Mouse (Mus musculus) macrophage (primary cell): Measurements from ENCODE around the gene Armh2. TPM values are rescaled to one million over a fixed set of nuclear protein-coding genes. Genes with fewer than 3 reads are reported as not detected.
"Not testable (repeated sequence)": the region's sequence is repeated elsewhere in the genome, so short reads cannot be mapped to it uniquely, and the experiment has no call there.

Experiments
- H3K27ac ChIP-seq: fragments of 350-480 bp; formaldehyde crosslinking; 2 replicates; pipeline ENCODE4 v1.9.0; 2021
- H3K36me3 ChIP-seq: fragments of 350-480 bp; formaldehyde crosslinking; 2 replicates; pipeline ENCODE4 v1.9.0; 2021; ENCODE audit errors: inconsistent target
- H3K4me3 ChIP-seq: fragments of 350-480 bp; formaldehyde crosslinking; 2 replicates; pipeline ENCODE4 v1.9.0; 2021; ENCODE audit errors: inconsistent target
- H3K79me2 ChIP-seq: fragments of 350-480 bp; formaldehyde crosslinking; 2 replicates; pipeline ENCODE4 v1.9.0; 2021; ENCODE audit errors: inconsistent target
- WGBS: methylation state at CpG from one replicate; pipeline ENCODE4 v1.1.7; 2026; ENCODE audit warnings: inconsistent platforms; ENCODE audit not compliant: missing documents; 5-methylcytosine and 5-hydroxymethylcytosine counted together
- polyA plus RNA-seq: library from polyadenylated mRNA; stranded (reverse); fragments of 250-400 nt; gene quantifications from 3 replicates; pipeline ENCODE4 v1.2.4, GENCODE M21; 2018; ENCODE audit warnings: inconsistent platforms

Gene Armh2
- polyA plus RNA-seq, 1 experiment from 2014 or later, result not detected

- 92% methylated on average over 6 of the region's 10 CpGs for WGBS
- H3K36me3 ChIP-seq, H3K79me2 ChIP-seq, H3K27ac ChIP-seq, H3K4me3 ChIP-seq: not testable (repeated sequence)
Measured at GRCm38 (mm10) chr13:24771482-24771881, 30.4 kb downstream of the Armh2 start.

DNA sequence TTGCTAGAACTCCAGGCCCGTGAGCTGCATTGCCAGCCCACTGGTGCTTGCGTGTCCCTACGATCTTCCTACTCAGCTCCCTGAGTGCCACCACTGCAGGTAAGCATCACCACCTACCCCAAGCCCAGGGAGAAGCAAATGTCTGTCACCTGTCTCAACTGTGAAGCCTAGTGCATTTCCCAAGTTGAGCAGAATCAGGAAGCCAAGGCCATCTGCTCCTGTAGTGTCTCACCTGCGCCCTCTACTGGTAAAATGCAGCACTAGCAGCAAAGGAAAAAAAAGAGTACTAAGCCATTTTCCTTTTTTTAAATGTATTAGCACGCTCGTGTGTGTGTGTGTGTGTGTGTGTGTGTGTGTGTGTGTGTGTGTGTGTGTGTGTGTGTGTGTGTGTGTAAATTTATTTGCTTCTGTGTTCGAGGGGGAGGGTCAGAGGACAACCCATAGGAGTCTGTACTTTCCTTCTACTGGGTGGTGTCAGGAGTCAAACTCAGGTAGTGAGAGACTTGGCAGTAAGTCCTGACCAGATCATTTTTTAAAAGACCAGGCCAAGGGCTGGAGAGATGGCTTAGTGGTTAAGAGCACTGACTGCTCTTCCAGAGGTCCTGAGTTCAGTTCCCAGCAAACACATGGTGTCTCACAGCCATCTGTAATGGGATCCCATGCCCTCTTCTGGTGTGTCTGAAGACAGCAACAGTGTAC is 35.3 kb downstream of the Armh2 start:
- 39% methylated on average over 7 of the region's 7 CpGs for WGBS
- Histone ChIP-seq H3K79me2 (no peaks in the 10 kb centered on the region), H3K36me3 (no peaks in the 10 kb centered on the region), H3K4me3 (no peak overlapping the region), H3K27ac (peak overlapping the region; percentile 65)

DNA sequence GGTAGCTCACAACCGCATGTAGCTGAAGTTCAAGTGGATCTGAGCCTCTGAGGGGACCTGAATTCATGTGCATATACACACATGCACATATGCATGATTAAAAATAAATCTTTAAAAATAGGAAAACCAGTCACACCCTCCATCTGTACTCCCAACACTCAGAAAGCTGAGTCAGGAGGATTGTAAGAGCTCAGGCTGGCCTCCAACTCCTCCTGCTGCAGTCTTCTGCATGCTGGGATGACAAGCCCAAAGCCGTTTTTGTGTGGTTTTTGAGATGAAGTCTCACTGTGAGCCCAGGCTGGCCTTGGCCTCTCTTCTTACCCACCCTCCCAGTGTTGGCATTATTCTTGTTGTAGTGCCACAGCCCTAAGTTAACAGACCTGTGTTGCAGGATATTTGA is 37.0 kb downstream of the Armh2 start:
- no peaks in the 10 kb centered on the region for H3K79me2 ChIP-seq
- H3K4me3 ChIP-seq, result no peak overlapping the region
- 76% methylated on average over 2 of the region's 2 CpGs for WGBS
- no peaks in the 10 kb centered on the region for H3K36me3 ChIP-seq
- peak overlapping the region; percentile 65 for H3K27ac ChIP-seq

DNA sequence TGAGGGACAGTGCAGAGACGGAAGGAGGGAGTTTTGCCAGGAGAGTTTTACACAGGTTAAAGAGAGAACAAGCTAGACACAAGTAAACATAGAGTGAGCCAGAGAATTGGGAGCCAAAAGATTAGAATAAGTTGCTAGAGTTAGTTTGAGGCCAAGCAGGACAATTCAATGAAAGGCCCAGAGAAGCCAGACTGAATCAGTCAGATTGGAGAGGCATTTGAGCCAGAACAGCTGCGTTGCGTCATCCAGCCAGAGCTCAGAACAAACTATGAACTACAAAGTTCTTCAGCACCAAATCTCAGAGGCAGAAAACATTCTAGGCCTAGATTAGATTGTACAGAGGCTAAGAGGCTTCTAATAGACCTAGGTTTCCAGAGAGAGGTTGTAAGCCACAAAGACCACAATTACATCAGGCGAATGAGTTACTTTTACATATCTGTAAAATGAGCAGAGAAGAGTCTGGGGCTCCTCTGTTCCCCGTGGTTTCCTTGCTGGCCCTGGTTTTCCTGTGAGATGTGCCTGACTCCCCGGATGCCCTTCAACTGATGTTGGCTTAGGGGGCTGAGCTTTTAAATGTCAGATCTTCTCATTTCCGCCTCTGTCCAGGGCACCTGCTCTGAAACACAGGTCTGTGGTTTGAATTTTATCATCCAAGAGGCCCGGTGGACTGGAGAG is 37.8 kb downstream of the Armh2 start:
- 59% methylated on average over 8 of the region's 8 CpGs for WGBS

DNA sequence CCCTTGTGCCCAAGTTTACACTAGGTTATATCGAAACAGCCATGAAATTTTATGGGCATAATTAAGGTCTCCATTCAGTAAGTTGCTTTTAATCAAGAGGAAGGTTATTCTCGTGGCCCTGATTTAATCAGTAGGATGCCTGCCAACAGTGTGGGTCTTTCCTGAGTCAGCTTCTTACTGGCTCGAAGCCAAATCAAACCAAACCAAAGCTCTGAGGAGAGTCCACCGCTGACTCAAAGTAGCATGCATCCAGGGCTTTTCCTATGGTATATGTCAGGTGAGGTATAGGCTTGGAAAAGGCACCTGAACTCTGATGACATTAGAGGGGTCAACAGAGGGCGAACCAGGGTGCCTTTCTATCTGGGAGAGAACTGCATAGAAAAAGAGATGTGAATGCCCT is 40.9 kb downstream of the Armh2 start:
- Histone ChIP-seq H3K79me2 (0 out of 2 replicates have a peak, but pooled peaks cover 2% of the 10 kb centered on the region), H3K4me3 (no peak overlapping the region), H3K27ac (no peak overlapping the region), H3K36me3 (no peaks in the 10 kb centered on the region)
- WGBS, result 47% methylated on average over 5 of the region's 5 CpGs

More for the DNA sequence above, 37.8 kb downstream of the Armh2 start:
- H3K79me2 ChIP-seq, result no peaks in the 10 kb centered on the region
- H3K27ac ChIP-seq, result peak overlapping the region; percentile 65
- H3K4me3 ChIP-seq, result no peak overlapping the region
- H3K36me3 ChIP-seq, result no peaks in the 10 kb centered on the region

DNA sequence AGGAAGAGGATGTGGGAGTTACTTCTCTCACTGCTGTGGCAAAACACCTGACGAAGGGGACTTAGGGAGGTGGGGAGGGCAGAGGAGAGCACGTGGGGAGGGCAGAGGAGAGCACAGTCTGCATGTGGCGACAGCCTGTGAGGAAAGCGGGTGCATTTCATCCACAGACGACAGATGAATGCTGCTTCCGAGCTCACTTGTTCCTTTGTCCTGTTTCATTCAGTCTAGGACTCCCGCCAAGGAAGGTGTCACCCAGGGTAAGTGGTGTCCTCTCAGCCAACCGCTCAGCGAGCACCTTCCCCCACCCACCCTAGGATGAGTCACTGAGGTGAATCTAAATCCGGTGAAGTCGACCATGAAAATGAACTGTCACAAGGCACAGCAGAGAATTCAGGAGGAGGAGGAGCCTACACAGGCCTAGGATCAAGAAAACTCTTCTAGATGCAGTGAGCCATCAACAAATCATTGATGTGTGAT is 45.0 kb downstream of the Armh2 start:
- H3K79me2 ChIP-seq, result peaks cover 37% of the 10 kb centered on the region
- H3K27ac ChIP-seq, result peak overlapping the region; percentile 1; the same call in 1 of the 2 replicates
- WGBS, result 41% methylated on average over 11 of the region's 11 CpGs
- no peaks in the 10 kb centered on the region for H3K36me3 ChIP-seq
- H3K4me3 ChIP-seq, result no peak overlapping the region

DNA sequence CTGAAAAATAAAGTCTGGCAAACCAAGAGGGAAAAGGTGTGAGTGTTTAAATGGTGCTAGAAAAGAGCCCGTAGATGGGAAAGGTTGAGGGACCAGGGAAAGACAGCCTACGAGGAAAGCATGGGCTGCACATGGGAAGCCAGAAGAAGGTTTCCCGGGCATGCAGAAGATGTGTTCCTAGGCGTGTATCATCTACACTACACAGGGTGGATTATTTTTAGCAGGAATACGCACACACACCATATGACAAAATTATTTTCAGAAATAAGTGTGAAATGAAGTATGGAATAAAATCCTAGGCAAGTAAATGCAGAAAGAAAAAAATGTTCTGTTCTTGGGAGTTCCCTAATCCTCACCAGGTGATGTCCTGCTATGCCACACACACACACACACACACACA is 46.4 kb downstream of the Armh2 start:
- no peaks in the 10 kb centered on the region for H3K36me3 ChIP-seq
- H3K79me2 ChIP-seq, result peaks cover 37% of the 10 kb centered on the region
- no peak overlapping the region for H3K27ac ChIP-seq
- no peak overlapping the region for H3K4me3 ChIP-seq
- 100% methylated on average over 5 of the region's 5 CpGs for WGBS

DNA sequence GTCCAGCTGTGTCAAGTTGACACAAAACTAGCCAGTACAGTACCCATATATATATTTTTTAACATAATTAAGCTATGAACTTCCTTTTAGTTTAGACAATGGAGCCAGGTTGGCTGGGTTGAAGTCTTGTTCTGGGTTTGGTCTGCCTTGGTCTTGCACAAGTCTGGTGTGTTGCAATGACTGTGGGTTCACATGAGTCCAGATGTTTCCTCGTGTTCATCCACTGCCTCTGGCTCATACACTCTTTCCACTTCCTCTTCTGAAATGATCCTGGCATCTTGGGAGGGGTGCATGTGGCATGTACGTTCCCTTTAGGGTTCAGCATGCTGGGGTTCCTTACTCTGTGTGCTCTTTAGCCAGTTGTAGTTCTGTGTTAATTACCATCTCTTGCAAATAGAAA is 50.3 kb downstream of the Armh2 start:
- Histone ChIP-seq H3K36me3 (no peaks in the 10 kb centered on the region), H3K79me2 (peaks cover 48% of the 10 kb centered on the region), H3K4me3 (no peak overlapping the region), H3K27ac (peak overlapping the region; percentile 100)
- 0% methylated on average over 2 of the region's 2 CpGs for WGBS

GRCm38 (mm10) chr13:24792411-24793045 is 51.5 kb downstream of the Armh2 start:
- 33% methylated on average over 9 of the region's 9 CpGs for WGBS
- Histone ChIP-seq H3K36me3 (no peaks in the 10 kb centered on the region), H3K79me2 (peaks cover 46% of the 10 kb centered on the region), H3K4me3 (no peak overlapping the region), H3K27ac (peak overlapping the region; percentile 100)

Other genes starting within 250 kb of the Armh2 start
- gene Ripor2, start 159.0 kb upstream of the Armh2 start, polyA plus RNA-seq, result 0.46 to 2.3 TPM (median 1.3 TPM) in 3 replicates
- gene Gmnn, start 20.7 kb downstream of the Armh2 start, polyA plus RNA-seq, result 31.4 to 90.9 TPM (median 48.0 TPM) in 3 replicates
- 285 to 668 TPM (median 308 TPM) in 3 replicates for gene BC005537, start 60.4 kb downstream of the Armh2 start, polyA plus RNA-seq
- gene Acot13, start 90.3 kb downstream of the Armh2 start, polyA plus RNA-seq, result 55.9 to 94.5 TPM (median 88.0 TPM) in 3 replicates
- 15.5 to 19.5 TPM (median 17.7 TPM) in 3 replicates for gene Tdp2, start 90.4 kb downstream of the Armh2 start, polyA plus RNA-seq
- not detected in 3 replicates for gene D130043K22Rik, start 103.9 kb downstream of the Armh2 start, polyA plus RNA-seq
- gene Aldh5a1, start 196.4 kb downstream of the Armh2 start, polyA plus RNA-seq, result 0.52 to 0.66 TPM (median 0.62 TPM) in 3 replicates
- gene Gpld1, start 201.9 kb downstream of the Armh2 start, polyA plus RNA-seq, result 0.20 to 0.33 TPM in 2 of 3 replicates, not detected in the other